ENCODE assay signal across 9 mouse cellular contexts in the genomic region with DNA sequence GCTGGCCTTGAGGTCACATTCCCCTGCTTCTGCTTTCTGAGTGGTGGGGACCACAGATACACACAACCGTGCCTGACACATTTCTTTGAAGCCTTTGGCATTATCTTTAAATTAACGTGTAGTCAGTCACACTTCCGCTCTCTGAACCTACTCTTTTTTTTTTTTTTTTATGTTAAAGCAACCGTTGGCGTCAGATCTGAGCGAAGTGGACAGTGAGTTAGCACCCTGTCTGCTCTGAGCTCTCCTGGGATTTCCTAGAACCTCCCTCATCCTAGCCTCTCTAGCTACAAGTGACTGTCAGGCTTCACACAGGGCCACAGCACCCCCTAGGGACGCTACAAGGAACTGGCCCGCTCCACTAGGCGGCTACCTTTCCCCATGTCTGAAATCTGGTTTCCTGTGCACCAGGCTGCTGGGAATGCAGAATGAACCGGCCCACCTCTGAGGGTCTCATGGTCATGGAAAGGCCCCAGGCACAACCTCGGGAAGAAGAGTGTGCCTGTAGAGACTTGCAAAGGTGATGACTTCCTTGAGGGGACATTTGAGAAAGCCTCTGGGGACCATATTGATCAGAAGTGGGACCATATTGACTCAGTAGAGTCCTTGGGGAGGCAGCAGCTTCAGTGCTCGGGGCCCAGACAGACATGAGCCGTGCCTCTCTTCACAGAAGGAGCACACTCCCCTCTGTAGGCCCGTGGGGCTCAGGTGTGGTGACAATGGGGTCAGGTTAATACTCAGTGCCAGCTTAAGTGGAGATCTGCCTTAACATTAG. TPM values are rescaled to one million over a fixed set of nuclear protein-coding genes. Genes with fewer than 3 reads are reported as not detected.
DNase-seq lines count a peak whose midpoint lies in the region; ATAC-seq and TF ChIP-seq lines count a peak whose summit lies in the region.
"Had no signal": no experiment of that assay in that cellular context is flagged by ENCODE, and none has a peak within 500 bp of the region (broad histone marks: within the 10 kb centered on the region; RNA-seq: fewer than 3 reads in every experiment).

No protein-coding gene starts in this region.

- no peak overlapping the region for H3K9ac ChIP-seq in hindbrain, embryonic 16.5 days (ENCODE audit: low read depth, low read length)
- H3K9ac ChIP-seq: neural tube, embryonic 12.5 days had no signal

- in situ Hi-C loops in Patski (cut with MboI; ENCODE audit: low pct_unique_long_range_greater_than_20kb): loop anchor here (5.0 kb wide), 2 partner anchors 74 to 124 kb away; no protein-coding TSS in a partner anchor

- POLR2A ChIA-PET in Patski (lab: Charles Lee): interaction anchor here (0.8 kb wide), 1 partner anchor 77 kb away, joined by 3 read pairs; no protein-coding TSS in a partner anchor

- no peak overlapping the region for H3K27ac ChIP-seq in hindbrain, embryonic 16.5 days (ENCODE audit: low read depth, low read length)
- peak overlapping the region; percentile 20; the same call in 1 of the 2 replicates for H3K27ac ChIP-seq in small intestine, adult 2 months (ENCODE audit: insufficient read depth, low read depth, low read length)
- H3K27ac ChIP-seq: neural tube, embryonic 12.5 days had no signal

- no peak for TF ChIP-seq CTCF in Patski (IDR thresholded peaks at IDR 0.05)
- peak; percentile 97; the same call in 1 of the 2 replicates for TF ChIP-seq CTCF in small intestine, adult 2 months (IDR thresholded peaks at IDR 0.05; ENCODE audit: extremely low read depth, insufficient read length, insufficient replicate concordance, low read depth, low read length)

- no peak overlapping the region for H3K4me2 ChIP-seq in hindbrain, embryonic 16.5 days (ENCODE audit: low read length)
- H3K4me2 ChIP-seq: neural tube, embryonic 12.5 days had no signal

- ATAC-seq in Patski: peak; percentile 66
- ATAC-seq in frontal cortex, adult (ENCODE audit: low TSS enrichment): peak; percentile 86
- ATAC-seq in hindbrain, embryonic 16.5 days: peak; percentile 66; the same call in 1 of the 2 replicates
- no peak; the same call in 1 of the 2 replicates for ATAC-seq in erythroid progenitor cell, adult 5-6 weeks (replicated peaks; ENCODE audit: low FRiP score, poor library complexity, severe bottlenecking)

- H3K9me3 ChIP-seq in hindbrain, embryonic 16.5 days (ENCODE audit: control insufficient read depth, low read length): no peaks in the 10 kb centered on the region
- H3K9me3 ChIP-seq in megakaryocyte, embryonic 14.5 days: no peaks in the 10 kb centered on the region
- H3K9me3 ChIP-seq: neural tube, embryonic 12.5 days had no signal

- H3K27me3 ChIP-seq in Patski: no peaks in the 10 kb centered on the region
- H3K27me3 ChIP-seq in hindbrain, embryonic 16.5 days (replicated peaks; ENCODE audit: control insufficient read depth, insufficient read depth, low read length): no peaks in the 10 kb centered on the region
- peaks cover 19% of the 10 kb centered on the region for H3K27me3 ChIP-seq in megakaryocyte, embryonic 14.5 days (replicated peaks)
- no peaks in the 10 kb centered on the region for H3K27me3 ChIP-seq in small intestine, adult 2 months (ENCODE audit: control insufficient read depth, insufficient read depth, low read length)
- H3K27me3 ChIP-seq: neural tube, embryonic 12.5 days had no signal

- 25% methylated on average over 14 of the region's 14 CpGs for WGBS in hindbrain, embryonic 16.5 days
- WGBS in small intestine, adult 2 months: 6% methylated on average over 14 of the region's 14 CpGs

- no peak overlapping the region for H3K4me3 ChIP-seq in hindbrain, embryonic 16.5 days (ENCODE audit: low read length)
- H3K4me3 ChIP-seq in megakaryocyte, embryonic 14.5 days (replicated peaks): peak overlapping the region; percentile 76
- no peak overlapping the region for H3K4me3 ChIP-seq in small intestine, adult 2 months (ENCODE audit: low read depth, low read length)
- H3K4me3 ChIP-seq: neural tube, embryonic 12.5 days had no signal

- no peak for DNase-seq in Patski (ENCODE audit: low read depth, low spot score)
- peak; percentile 50 for DNase-seq in cerebellum, adult 11-12 months
- DNase-seq in left cerebral cortex, adult 11 months (ENCODE audit: low spot score): peak; percentile 62

- no peaks in the 10 kb centered on the region; the same call in none of the 2 replicates for H3K4me1 ChIP-seq in hindbrain, embryonic 16.5 days (ENCODE audit: control insufficient read depth, insufficient read depth, low read depth, low read length)
- H3K4me1 ChIP-seq in megakaryocyte, embryonic 14.5 days: peaks cover 85% of the 10 kb centered on the region
- peaks cover 21% of the 10 kb centered on the region for H3K4me1 ChIP-seq in small intestine, adult 2 months (ENCODE audit: control insufficient read depth, insufficient read depth, insufficient read length, low read length)

- TF ChIP-seq POLR2A in small intestine, adult 2 months (IDR thresholded peaks at IDR 0.05; ENCODE audit: low read depth, low read length): no peak

- no peaks in the 10 kb centered on the region for H3K36me3 ChIP-seq in hindbrain, embryonic 16.5 days (ENCODE audit: control insufficient read depth, insufficient read depth, low read length)
- H3K36me3 ChIP-seq in megakaryocyte, embryonic 14.5 days (replicated peaks; ENCODE audit: low read length): no peaks in the 10 kb centered on the region
- no peaks in the 10 kb centered on the region for H3K36me3 ChIP-seq in small intestine, adult 2 months (ENCODE audit: control insufficient read depth, insufficient read depth, low read length)
- H3K36me3 ChIP-seq: neural tube, embryonic 12.5 days had no signal

- CTCF ChIA-PET in Patski (lab: Charles Lee): interaction anchor here (0.6 to 4.0 kb wide), 17 partner anchors 9 to 184 kb away, joined by 3 to 24 read pairs (median 3); partner anchors contain the start of gene Cdkn1a

RNA-seq across cellular contexts. Expression of gene Rab44, which starts 57.2 kb away (rescaled TPM):
- 0.04 TPM for polyA plus RNA-seq in Patski (2021)
- 0.06 and 0.26 TPM in 2 replicates for polyA plus RNA-seq in hindbrain, embryonic 16.5 days (2015; fragmentation: Nextera tagmentation; extraction: Ambion mirVana)
- polyA plus RNA-seq in megakaryocyte, embryonic 14.5 days (2012; ENCODE audit: insufficient read depth, low replicate concordance): 3.4 and 22.3 TPM in 2 replicates
- 0.37 and 2.5 TPM in 2 replicates for polyA plus RNA-seq in small intestine, adult 2 months (2012; rRNA removed)
- 15.9 and 22.7 TPM in 2 replicates for total RNA-seq in erythroid progenitor cell, adult 5-6 weeks (2015; ENCODE audit: low replicate concordance)
- total RNA-seq in erythroid progenitor cell, adult 5-6 weeks (2017; ENCODE audit: low replicate concordance): 22.2 and 28.0 TPM in 2 replicates
